Mouse (Mus musculus) adrenal gland, postnatal 10 days (tissue): ENCODE measurements around the gene Orm3. TPM values are rescaled to one million over a fixed set of nuclear protein-coding genes. Genes with fewer than 3 reads are reported as not detected.

ENCODE experiments used
- DNase-seq: peaks from one replicate; pipeline ENCODE4 v3.0.0; 2021; ENCODE audit warnings: mixed read lengths
- long read RNA-seq, 2 experiments: library from polyadenylated mRNA; stranded (forward); transcript quantifications; one replicate each; pipeline ENCODE4 v2.0.0; 2021
- total RNA-seq, 2 experiments: library from RNA; stranded (reverse); gene quantifications; 2 replicates each; pipeline ENCODE4 v1.2.3; 2021

Gene Orm3
- total RNA-seq: 1 to 10 TPM; 1.5 to 2.2 TPM
- long read RNA-seq, experiment 1, partial matches to known transcripts: 0 of 5 reads
- long read RNA-seq, experiment 1, other reads (novel, unspliced or antisense): 5 of 5 reads
- long read RNA-seq, experiment 2, partial matches to known transcripts: 2 of 2 reads
- long read RNA-seq, experiment 2, other reads (novel, unspliced or antisense): 0 of 2 reads

- peak; percentile 73 for DNase-seq
Measured at GRCm38 (mm10) chr4:63355877-63356665, at the start of gene Orm3. Gene Orm3, plus strand, starts transcription at chr4:63356162.

DNA sequence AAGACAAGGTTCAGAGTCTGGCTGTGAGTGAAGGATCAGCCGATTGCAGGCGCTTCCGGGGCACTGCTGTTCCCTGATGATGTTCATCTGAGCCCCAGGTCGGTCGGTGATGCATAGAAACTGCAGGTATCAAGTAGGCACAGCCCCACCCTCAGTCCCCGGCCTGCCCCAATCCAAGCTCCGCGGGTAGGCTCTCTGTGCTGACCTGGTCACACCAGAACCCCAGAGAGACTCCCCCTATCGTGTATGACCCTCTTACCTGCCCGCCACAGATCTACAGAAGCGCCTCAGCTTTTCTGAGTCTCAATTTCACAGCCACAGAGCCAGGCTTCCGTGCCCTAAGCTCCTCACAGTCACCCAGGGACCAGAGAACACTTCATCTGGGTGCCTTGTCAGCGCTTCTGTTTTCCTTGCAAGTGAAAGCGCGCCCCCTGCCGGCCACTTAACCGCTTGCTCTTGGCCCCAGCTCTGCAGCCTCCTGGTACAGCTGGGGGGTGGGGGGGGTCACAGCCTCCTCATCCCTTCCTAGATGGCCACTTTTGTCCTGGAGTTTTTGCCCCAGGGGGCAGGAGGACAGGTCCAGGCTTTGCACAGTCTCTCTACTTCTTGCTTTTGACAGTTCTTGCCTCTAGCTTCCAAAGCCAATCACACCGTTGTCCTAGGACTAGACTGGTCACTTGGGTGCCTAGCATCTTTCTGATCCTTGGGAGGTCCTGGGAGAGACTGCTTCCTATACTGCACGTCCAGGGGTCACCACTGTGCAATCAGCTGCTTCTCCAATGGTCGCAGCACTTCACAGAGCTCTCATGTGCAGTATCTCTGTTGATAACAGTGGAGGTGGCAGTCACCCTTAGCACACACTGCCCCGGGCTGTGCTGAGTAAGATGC lies 48.5 kb upstream of the Orm3 start:
- peak; percentile 95 for DNase-seq

DNA sequence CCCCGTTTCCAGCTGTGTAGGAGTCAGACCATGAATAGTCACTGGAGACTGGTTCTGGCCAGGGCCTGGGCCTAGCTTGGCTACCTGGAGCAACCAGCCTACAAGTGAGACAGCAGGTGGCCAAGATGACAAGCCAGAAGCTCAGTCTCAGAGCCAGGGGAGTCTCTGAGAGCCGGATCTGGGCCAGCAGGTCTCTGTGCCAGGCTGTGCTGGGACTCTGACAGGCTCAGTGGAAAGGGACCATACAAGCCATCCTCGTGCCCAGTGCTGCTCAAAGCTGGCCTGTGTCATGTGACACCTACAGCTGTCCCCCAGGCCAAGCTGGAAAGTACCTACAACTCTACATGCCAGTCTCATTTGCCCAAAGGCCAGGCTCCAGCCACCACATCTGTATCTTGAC lies 47.6 kb upstream of the Orm3 start:
- DNase-seq: peak; percentile 66

- peak; percentile 46 for DNase-seq
Measured at GRCm38 (mm10) chr4:63310247-63310855, 45.6 kb upstream of the Orm3 start.

DNA sequence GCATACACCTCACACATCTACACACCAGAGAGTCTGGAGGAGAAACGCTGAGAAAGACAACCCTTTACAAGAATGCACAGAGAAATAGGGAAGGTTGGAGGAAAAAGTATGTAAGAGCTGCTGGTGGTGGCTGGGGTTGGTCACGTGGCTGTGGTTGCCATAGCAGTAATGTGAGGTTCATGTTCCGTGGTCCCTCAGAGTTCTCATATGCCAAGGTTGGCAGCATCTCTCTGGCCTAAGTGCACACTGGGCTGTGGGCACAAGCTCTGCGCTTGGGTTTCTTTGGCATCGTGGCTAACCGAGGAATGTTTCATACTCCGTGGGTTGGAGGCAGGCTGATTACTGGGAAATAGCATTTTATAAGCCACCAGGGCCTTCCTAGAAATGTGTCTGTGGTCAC lies 44.5 kb upstream of the Orm3 start:
- DNase-seq: no peak

GRCm38 (mm10) chr4:63314063-63314462 lies 41.9 kb upstream of the Orm3 start:
- no peak for DNase-seq

GRCm38 (mm10) chr4:63316076-63316746 lies 39.8 kb upstream of the Orm3 start:
- peak; percentile 78 for DNase-seq

- DNase-seq: peak; percentile 82
Measured at GRCm38 (mm10) chr4:63319566-63319965, 36.4 kb upstream of the Orm3 start.

GRCm38 (mm10) chr4:63323275-63323815 lies 32.6 kb upstream of the Orm3 start:
- no peak for DNase-seq

DNA sequence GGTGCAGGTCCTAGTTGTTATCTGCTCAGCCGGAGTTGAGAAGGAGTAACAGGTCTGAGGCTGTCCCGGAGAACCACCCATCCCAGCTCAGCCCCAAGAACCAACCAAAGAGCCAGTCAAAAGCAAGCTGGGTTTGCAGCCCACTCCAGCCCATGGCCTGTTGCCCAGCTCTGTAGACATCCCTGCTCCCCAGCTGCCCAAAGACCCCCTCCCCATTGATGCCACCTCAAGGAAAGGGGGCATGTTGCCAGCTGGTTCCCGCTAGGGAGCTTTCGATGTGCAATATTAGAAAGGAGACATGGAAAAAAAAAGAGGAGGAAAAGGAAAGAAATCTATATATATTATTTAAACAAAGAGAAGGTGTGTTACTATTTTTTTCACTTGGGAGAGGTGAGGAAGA lies 22.6 kb upstream of the Orm3 start:
- DNase-seq: no peak

- DNase-seq: no peak
Measured at GRCm38 (mm10) chr4:63338414-63339076, 17.4 kb upstream of the Orm3 start.

GRCm38 (mm10) chr4:63342491-63342890 lies 13.5 kb upstream of the Orm3 start:
- no peak for DNase-seq

- DNase-seq: no peak
Measured at GRCm38 (mm10) chr4:63343608-63344007, 12.4 kb upstream of the Orm3 start.

GRCm38 (mm10) chr4:63344295-63344694 lies 11.7 kb upstream of the Orm3 start, which contains the start of gene Orm1:
Gene Orm1, plus strand, starts transcription at chr4:63344560.
- peak; percentile 75 for DNase-seq

- DNase-seq: no peak
Measured at GRCm38 (mm10) chr4:63345261-63345660, 10.7 kb upstream of the Orm3 start.

DNA sequence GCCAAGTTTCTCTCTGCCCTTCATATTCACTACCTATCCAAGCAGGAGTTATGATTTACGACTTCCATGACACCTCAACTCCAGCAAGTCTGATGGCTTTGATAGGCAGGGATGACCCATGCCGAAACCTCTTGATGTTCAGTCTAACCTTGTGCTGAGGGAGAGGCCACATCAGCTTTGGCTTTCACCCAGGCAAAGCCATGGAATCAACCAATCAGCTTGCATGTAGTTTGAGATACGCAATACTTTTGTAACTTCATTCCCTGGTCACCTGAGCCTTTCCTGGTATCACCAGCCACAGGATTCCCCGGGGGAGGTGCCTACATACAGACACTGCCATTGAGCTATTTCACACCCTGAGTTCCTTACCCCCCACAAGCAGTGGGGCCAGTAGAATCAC lies 9.3 kb upstream of the Orm3 start:
- no peak for DNase-seq

DNA sequence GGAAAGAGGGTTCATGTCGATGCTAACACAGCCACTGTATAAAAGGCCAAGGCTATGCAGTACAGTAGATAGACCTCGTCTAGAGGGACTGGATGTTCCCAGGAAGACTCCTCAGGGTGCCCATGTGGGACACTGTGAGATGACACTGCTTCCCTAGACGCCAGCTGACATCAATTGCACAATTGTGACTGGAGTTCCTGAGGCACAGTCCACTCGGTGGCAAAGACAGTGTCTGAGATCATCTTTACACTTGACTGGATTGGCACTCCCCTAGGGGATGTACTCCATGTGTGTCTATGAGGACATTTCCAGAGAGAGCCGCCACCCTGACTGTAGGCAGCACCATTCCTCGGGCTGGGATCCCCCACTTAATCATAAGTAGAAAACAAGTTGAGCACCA lies 7.4 kb upstream of the Orm3 start:
- no peak for DNase-seq

- peak; percentile 69 for DNase-seq
Measured at GRCm38 (mm10) chr4:63356981-63357570, 1.1 kb downstream of the Orm3 start.

- no peak for DNase-seq
Measured at GRCm38 (mm10) chr4:63359861-63360260, 3.9 kb downstream of the Orm3 start.

GRCm38 (mm10) chr4:63362150-63362549 lies 6.2 kb downstream of the Orm3 start, which contains the start of gene Orm2:
Gene Orm2, plus strand, starts transcription at chr4:63362449.
- DNase-seq: peak; percentile 69
